Mouse (Mus musculus): ENCODE results near the gene F7. TPM values are rescaled to one million over a fixed set of nuclear protein-coding genes. Genes with fewer than 3 reads are reported as not detected.

Gene F7
- not detected for total RNA-seq (2021)

GRCm38 (mm10) chr8:13025487-13026224 is at the start of gene F7:
Gene F7 (plus strand): TSS chr8:13026034.
- no peak for DNase-seq (ENCODE audit: extremely low spot score in 1 of 2, low spot score in 2 of 2)
- intact Hi-C loops (cut with DNase I) = no loop called here

- intact Hi-C loops (cut with DNase I) = loop anchor here (5.0 kb wide), 1 partner anchor 34 kb away; no protein-coding TSS in a partner anchor
- no peak for DNase-seq (ENCODE audit: extremely low spot score in 1 of 2, low spot score in 2 of 2)
Measured at GRCm38 (mm10) chr8:12976290-12976689, 49.5 kb upstream of the F7 start.

- DNase-seq (ENCODE audit: extremely low spot score in 1 of 2, low spot score in 2 of 2) = no peak
- intact Hi-C loops (cut with DNase I) = loop anchor here (5.0 kb wide), 1 partner anchor 34 kb away; no protein-coding TSS in a partner anchor
Measured at GRCm38 (mm10) chr8:12976723-12977122, 49.1 kb upstream of the F7 start.

GRCm38 (mm10) chr8:12977325-12977724 is 48.5 kb upstream of the F7 start:
- intact Hi-C loops (cut with DNase I) = loop anchor here (5.0 kb wide), 1 partner anchor 35 kb away; no protein-coding TSS in a partner anchor
- no peak for DNase-seq (ENCODE audit: extremely low spot score in 1 of 2, low spot score in 2 of 2)

- DNase-seq (ENCODE audit: extremely low spot score in 1 of 2, low spot score in 2 of 2) = no peak
- intact Hi-C loops (cut with DNase I) = loop anchor here (5.0 kb wide), 1 partner anchor 36 kb away; no protein-coding TSS in a partner anchor
Measured at GRCm38 (mm10) chr8:12978308-12978707, 47.5 kb upstream of the F7 start.

GRCm38 (mm10) chr8:12978726-12979125 is 47.1 kb upstream of the F7 start:
- intact Hi-C loops (cut with DNase I) = loop anchor here (5.0 kb wide), 1 partner anchor 36 kb away; no protein-coding TSS in a partner anchor
- DNase-seq (ENCODE audit: extremely low spot score in 1 of 2, low spot score in 2 of 2) = peak in 1 of 2 experiments; percentile 61

- peak; percentile 66 to 80 for DNase-seq (ENCODE audit: extremely low spot score in 1 of 2, low spot score in 2 of 2)
- intact Hi-C loops (cut with DNase I) = no loop called here
Measured at GRCm38 (mm10) chr8:12983681-12984467, 42.0 kb upstream of the F7 start.

- no peak for DNase-seq (ENCODE audit: extremely low spot score in 1 of 2, low spot score in 2 of 2)
- intact Hi-C loops (cut with DNase I) = no loop called here
Measured at GRCm38 (mm10) chr8:12984601-12985243, 41.1 kb upstream of the F7 start.

- intact Hi-C loops (cut with DNase I) = no loop called here
- peak in 1 of 2 experiments; percentile 57 for DNase-seq (ENCODE audit: extremely low spot score in 1 of 2, low spot score in 2 of 2)
Measured at GRCm38 (mm10) chr8:12985259-12985658, 40.6 kb upstream of the F7 start.

GRCm38 (mm10) chr8:12987571-12987970 is 38.3 kb upstream of the F7 start:
- peak in 1 of 2 experiments; percentile 61 for DNase-seq (ENCODE audit: extremely low spot score in 1 of 2, low spot score in 2 of 2)
- intact Hi-C loops (cut with DNase I) = no loop called here

- intact Hi-C loops (cut with DNase I) = no loop called here
- peak in 1 of 2 experiments; percentile 60 for DNase-seq (ENCODE audit: extremely low spot score in 1 of 2, low spot score in 2 of 2)
Measured at GRCm38 (mm10) chr8:12988722-12989430, 37.0 kb upstream of the F7 start.

- no peak for DNase-seq (ENCODE audit: extremely low spot score in 1 of 2, low spot score in 2 of 2)
Measured at GRCm38 (mm10) chr8:12991411-12991810, 34.4 kb upstream of the F7 start.

GRCm38 (mm10) chr8:12994468-12994867 is 31.4 kb upstream of the F7 start:
- intact Hi-C loops (cut with DNase I) = no loop called here

More at GRCm38 (mm10) chr8:12991411-12991810, 34.4 kb upstream of the F7 start:
- intact Hi-C loops (cut with DNase I) = no loop called here

GRCm38 (mm10) chr8:12995481-12995880 is 30.4 kb upstream of the F7 start:
- intact Hi-C loops (cut with DNase I) = no loop called here

More at GRCm38 (mm10) chr8:12994468-12994867, 31.4 kb upstream of the F7 start:
- no peak for DNase-seq (ENCODE audit: extremely low spot score in 1 of 2, low spot score in 2 of 2)

GRCm38 (mm10) chr8:12996831-12997275 is 29.0 kb upstream of the F7 start:
- no peak for DNase-seq (ENCODE audit: extremely low spot score in 1 of 2, low spot score in 2 of 2)
- intact Hi-C loops (cut with DNase I) = no loop called here

More at GRCm38 (mm10) chr8:12995481-12995880, 30.4 kb upstream of the F7 start:
- peak in 1 of 2 experiments; percentile 50 for DNase-seq (ENCODE audit: extremely low spot score in 1 of 2, low spot score in 2 of 2)

- intact Hi-C loops (cut with DNase I) = no loop called here
- DNase-seq (ENCODE audit: extremely low spot score in 1 of 2, low spot score in 2 of 2) = no peak
Measured at GRCm38 (mm10) chr8:12998331-12998730, 27.5 kb upstream of the F7 start.

- peak in 1 of 2 experiments; percentile 55 for DNase-seq (ENCODE audit: extremely low spot score in 1 of 2, low spot score in 2 of 2)
Measured at GRCm38 (mm10) chr8:12999793-13000192, 26.0 kb upstream of the F7 start.

GRCm38 (mm10) chr8:13007458-13007857 is 18.4 kb upstream of the F7 start:
- DNase-seq (ENCODE audit: extremely low spot score in 1 of 2, low spot score in 2 of 2) = no peak
- intact Hi-C loops (cut with DNase I) = loop anchor here (5.0 kb wide), 1 partner anchor 80 kb away; no protein-coding TSS in a partner anchor

More at GRCm38 (mm10) chr8:12999793-13000192, 26.0 kb upstream of the F7 start:
- intact Hi-C loops (cut with DNase I) = no loop called here

Measured in left cerebral cortex, postnatal 10 days (tissue).